Mouse (Mus musculus) small intestine, adult 2 months (tissue): ENCODE measurements at regions not wholly inside any gene's neighbourhood (a gene's known extent, or its start where the extent isn't known, plus 50 kb on each side); places are given as distances from the start of the nearest gene placed in this dataset.

ENCODE experiments used
- CTCF ChIP-seq: fragments of 200-500 bp; IDR thresholded peaks from 2 replicates; pipeline ENCODE4 v1.5.1; 2012; ENCODE audit warnings: low read depth, mild to moderate bottlenecking, control low read depth, inconsistent platforms, low read length, moderate library complexity, mixed read lengths; ENCODE audit not compliant: insufficient replicate concordance, insufficient read length; ENCODE audit errors: extremely low read depth
- POLR2A ChIP-seq: fragments of 200-500 bp; IDR thresholded peaks from 2 replicates; pipeline ENCODE4 v1.6.1; 2012; ENCODE audit warnings: low read depth, mild to moderate bottlenecking, control low read depth, inconsistent platforms, low read length, moderate library complexity

- no peak for TF ChIP-seq CTCF
- TF ChIP-seq POLR2A = no peak
These were observed 359.8 kb upstream of the Gm15217 start for GRCm38 (mm10) chr14:46019240-46020025.
